Mouse (Mus musculus) hindbrain, embryonic 13.5 days (tissue): ENCODE results near the gene Abcg3. TPM values are rescaled to one million over a fixed set of nuclear protein-coding genes. Genes with fewer than 3 reads are reported as not detected.

ENCODE experiments used
- polyA plus RNA-seq: library from polyadenylated mRNA; unstranded; fragments of >200 nt; fragmentation: Nextera tagmentation; extraction: Ambion mirVana; gene quantifications from 2 replicates; pipeline ENCODE4 v1.2.1, GENCODE M21; 2015

Gene Abcg3
- polyA plus RNA-seq, 1 experiment from 2014 or later, result 0.40 TPM

Other genes starting within 250 kb of the Abcg3 start
- gene Zfp951, start 122.6 kb downstream of the Abcg3 start, polyA plus RNA-seq, result 3.0 and 3.2 TPM in 2 replicates
- gene Gbp9, start 156.8 kb upstream of the Abcg3 start, polyA plus RNA-seq, result 1.0 and 1.3 TPM in 2 replicates
- 1.5 TPM in 2 replicates for gene Gbp8, start 156.8 kb upstream of the Abcg3 start, polyA plus RNA-seq
- gene Gbp4, start 156.9 kb upstream of the Abcg3 start, polyA plus RNA-seq, result 3.2 and 3.4 TPM in 2 replicates